In the genomic region with DNA sequence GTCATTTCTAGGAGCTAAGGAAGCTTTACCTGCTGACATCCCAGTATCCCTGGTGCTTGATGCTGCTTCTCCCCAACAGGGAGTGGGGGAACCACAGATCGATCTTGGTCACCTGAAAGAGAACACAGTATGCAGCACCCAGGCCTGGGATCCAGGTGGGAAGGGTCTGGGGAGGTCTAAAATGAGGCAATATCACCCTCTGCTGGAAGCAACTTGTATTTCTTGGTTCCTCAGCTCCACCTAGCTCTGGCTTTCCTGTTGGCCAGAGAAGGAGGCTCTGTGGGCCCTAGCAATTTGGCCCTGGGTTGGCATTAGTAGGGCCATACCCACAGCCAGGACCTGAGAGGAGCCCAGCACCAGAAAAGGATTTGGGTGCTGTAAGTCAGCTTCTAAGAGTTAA, we compare ENCODE assay signal across 10 mouse cellular contexts. TPM values are rescaled to one million over a fixed set of nuclear protein-coding genes. Genes with fewer than 3 reads are reported as not detected.
A peak's percentile ranks its signal among the peaks of the same experiment; 100 is the strongest.
DNase-seq lines count a peak whose midpoint lies in the region; ATAC-seq lines count a peak whose summit lies in the region.
"Had no signal": no experiment of that assay in that cellular context is flagged by ENCODE, and none has a peak within 500 bp of the region (broad histone marks: within the 10 kb centered on the region; RNA-seq: fewer than 3 reads in every experiment).

No protein-coding gene starts in this region.

- 56% methylated on average over 1 of the region's 1 CpGs for whole genome bisulfite sequencing in hindbrain, embryonic 11.5 days
- WGBS in hindbrain, embryonic 12.5 days = 67% methylated on average over 1 of the region's 1 CpGs
- 47% methylated on average over 1 of the region's 1 CpGs for WGBS in forebrain, embryonic 13.5 days

- H3K27me3 ChIP-seq in hindbrain, embryonic 11.5 days (ENCODE audit: control insufficient read depth, insufficient read depth, low read length) = no peaks in the 10 kb centered on the region; the same call in 1 of the 2 replicates
- peaks cover 26% of the 10 kb centered on the region for H3K27me3 ChIP-seq in hindbrain, embryonic 12.5 days
- peaks cover 8% of the 10 kb centered on the region; the same call in 1 of the 2 replicates for H3K27me3 ChIP-seq in forebrain, embryonic 13.5 days

- ATAC-seq in hindbrain, embryonic 11.5 days (ENCODE audit: low FRiP score) = no peak
- ATAC-seq in hindbrain, embryonic 12.5 days (ENCODE audit: low FRiP score) = no peak
- ATAC-seq in forebrain, embryonic 13.5 days = no peak

- no peak overlapping the region for H3K9ac ChIP-seq in hindbrain, embryonic 11.5 days (ENCODE audit: low read depth, low read length)
- H3K9ac ChIP-seq in hindbrain, embryonic 12.5 days = no peak overlapping the region
- no peak overlapping the region for H3K9ac ChIP-seq in forebrain, embryonic 13.5 days
- H3K9ac ChIP-seq: midbrain, embryonic 12.5 days had no signal

- no peaks in the 10 kb centered on the region for H3K36me3 ChIP-seq in hindbrain, embryonic 11.5 days (ENCODE audit: control insufficient read depth, insufficient read depth, low read length)
- H3K36me3 ChIP-seq in hindbrain, embryonic 12.5 days = no peaks in the 10 kb centered on the region
- H3K36me3 ChIP-seq in forebrain, embryonic 13.5 days (ENCODE audit: poor library complexity, severe bottlenecking) = no peaks in the 10 kb centered on the region
- H3K36me3 ChIP-seq: midbrain, embryonic 12.5 days had no signal

- no peak overlapping the region for H3K4me2 ChIP-seq in hindbrain, embryonic 11.5 days (replicated peaks; ENCODE audit: low read depth, low read length)
- no peak overlapping the region for H3K4me2 ChIP-seq in hindbrain, embryonic 12.5 days (replicated peaks)
- H3K4me2 ChIP-seq in forebrain, embryonic 13.5 days = no peak overlapping the region
- H3K4me2 ChIP-seq: midbrain, embryonic 12.5 days had no signal

- peak; percentile 10 for DNase-seq in hindbrain, embryonic 11.5 days (ENCODE audit: low spot score)
- peak; percentile 2 for DNase-seq in right cerebral cortex, adult 18-20 months
- DNase-seq in right cerebral cortex, postnatal 10 days (ENCODE audit: low spot score in 2 of 2) = no peak
- DNase-seq in embryo, embryonic 10 days (ENCODE audit: low spot score) = peak; percentile 28
- peak; percentile 37 for DNase-seq in retina, embryonic 14.5 days (ENCODE audit: low spot score)
- DNase-seq in frontal cortex, postnatal 10 days (ENCODE audit: low spot score in 2 of 2) = no peak

- no peak overlapping the region for H3K27ac ChIP-seq in hindbrain, embryonic 11.5 days (ENCODE audit: low read depth, low read length)
- no peak overlapping the region for H3K27ac ChIP-seq in hindbrain, embryonic 12.5 days
- H3K27ac ChIP-seq in forebrain, embryonic 13.5 days = no peak overlapping the region
- H3K27ac ChIP-seq: midbrain, embryonic 12.5 days had no signal

- H3K4me3 ChIP-seq in hindbrain, embryonic 11.5 days (ENCODE audit: low read depth, low read length) = no peak overlapping the region
- no peak overlapping the region for H3K4me3 ChIP-seq in hindbrain, embryonic 12.5 days
- no peak overlapping the region for H3K4me3 ChIP-seq in forebrain, embryonic 13.5 days
- H3K4me3 ChIP-seq: midbrain, embryonic 12.5 days had no signal

- no peaks in the 10 kb centered on the region for H3K4me1 ChIP-seq in hindbrain, embryonic 11.5 days (replicated peaks; ENCODE audit: control insufficient read depth, insufficient read depth, low read length)
- H3K4me1 ChIP-seq in hindbrain, embryonic 12.5 days = no peaks in the 10 kb centered on the region
- H3K4me1 ChIP-seq in forebrain, embryonic 13.5 days = no peaks in the 10 kb centered on the region
- H3K4me1 ChIP-seq: midbrain, embryonic 12.5 days had no signal

- no peaks in the 10 kb centered on the region for H3K9me3 ChIP-seq in hindbrain, embryonic 11.5 days (ENCODE audit: control insufficient read depth, low read length)
- no peaks in the 10 kb centered on the region for H3K9me3 ChIP-seq in hindbrain, embryonic 12.5 days (replicated peaks)
- no peaks in the 10 kb centered on the region for H3K9me3 ChIP-seq in forebrain, embryonic 13.5 days (replicated peaks)
- H3K9me3 ChIP-seq: midbrain, embryonic 12.5 days had no signal

RNA-seq across cellular contexts. Expression of gene 8030474K03Rik, which starts 24.7 kb away (rescaled TPM):
- 0.10 TPM in 1 of 2 replicates, not detected in the other for polyA plus RNA-seq in hindbrain, embryonic 11.5 days (2014; fragmentation: Nextera tagmentation; extraction: Ambion mirVana)
- 0.10 and 0.16 TPM in 2 replicates for polyA plus RNA-seq in hindbrain, embryonic 12.5 days (2016; fragmentation: Nextera tagmentation; extraction: Ambion mirVana)
- not detected in 2 replicates for polyA plus RNA-seq in forebrain, embryonic 13.5 days (2015; fragmentation: Nextera tagmentation; extraction: Ambion mirVana)
- polyA plus RNA-seq: large intestine, adult 2 months had no signal

RNA-seq across cellular contexts. Expression of gene Gm4779, which starts 24.9 kb away (rescaled TPM):
- polyA plus RNA-seq in hindbrain, embryonic 11.5 days (2014; fragmentation: Nextera tagmentation; extraction: Ambion mirVana) = not detected in 2 replicates
- 0.38 TPM in 1 of 2 replicates, not detected in the other for polyA plus RNA-seq in hindbrain, embryonic 12.5 days (2016; fragmentation: Nextera tagmentation; extraction: Ambion mirVana)
- not detected in 2 replicates for polyA plus RNA-seq in forebrain, embryonic 13.5 days (2015; fragmentation: Nextera tagmentation; extraction: Ambion mirVana)
- polyA plus RNA-seq: large intestine, adult 2 months had no signal

RNA-seq across cellular contexts. Expression of gene Nhsl2, which starts 30.0 kb away (rescaled TPM):
- 9.7 and 11.8 TPM in 2 replicates for polyA plus RNA-seq in hindbrain, embryonic 11.5 days (2014; fragmentation: Nextera tagmentation; extraction: Ambion mirVana)
- 14.7 and 17.5 TPM in 2 replicates for polyA plus RNA-seq in hindbrain, embryonic 12.5 days (2016; fragmentation: Nextera tagmentation; extraction: Ambion mirVana)
- 6.2 and 7.0 TPM in 2 replicates for polyA plus RNA-seq in forebrain, embryonic 13.5 days (2015; fragmentation: Nextera tagmentation; extraction: Ambion mirVana)

Comparison
In these comparisons a context has a peak if more than half of its experiments do, and no peak if none do; other contexts are left out.
1. DNase-seq: peak in hindbrain, embryonic 11.5 days (single experiment), right cerebral cortex, adult 18-20 months (single experiment), embryo, embryonic 10 days (single experiment) and retina, embryonic 14.5 days (single experiment); none in right cerebral cortex, postnatal 10 days (0 of 2) and frontal cortex, postnatal 10 days (0 of 2).